Mouse (Mus musculus): ENCODE results near the gene Olfr1138. TPM values are rescaled to one million over a fixed set of nuclear protein-coding genes. Genes with fewer than 3 reads are reported as not detected.

Gene Olfr1138
- not detected in 2 replicates for polyA plus RNA-seq (2011; ENCODE audit: insufficient read depth, insufficient read length, low replicate concordance, missing spikeins)

- no peak within 1 kb of the TSS for H3K4me3 ChIP-seq (replicated peaks; ENCODE audit: control insufficient read depth, low read depth, low read length)
- TF ChIP-seq CTCF (IDR thresholded peaks at IDR 0.05; ENCODE audit: control insufficient read depth, insufficient read depth, low read length) = no peak
- no peak for TF ChIP-seq POLR2A (IDR thresholded peaks at IDR 0.05; ENCODE audit: borderline replicate concordance, control insufficient read depth, low read depth, low read length)
- H3K4me1 ChIP-seq (ENCODE audit: control insufficient read depth, insufficient read depth, low read length) = no peaks in the 10 kb centered on the region
- H3K27ac ChIP-seq (ENCODE audit: control insufficient read depth, insufficient read depth, low read depth, low read length, poor library complexity) = no peak within 1 kb of the TSS
- WGBS = 65% methylated on average over 1 of the region's 1 CpGs
Observed at GRCm38 (mm10) chr2:87739878-87740277, at the start of gene Olfr1138. TSS of gene Olfr1138 (minus strand) at chr2:87739978.

- 71% methylated on average over 4 of the region's 4 CpGs for WGBS
- Histone ChIP-seq H3K4me3 (replicated peaks; ENCODE audit: control insufficient read depth, low read depth, low read length) (no peak within 1 kb of the TSS), H3K4me1 (ENCODE audit: control insufficient read depth, insufficient read depth, low read length) (no peaks in the 10 kb centered on the region), H3K27ac (ENCODE audit: control insufficient read depth, insufficient read depth, low read depth, low read length, poor library complexity) (no peak within 1 kb of the TSS)
- no peak for TF ChIP-seq POLR2A (IDR thresholded peaks at IDR 0.05; ENCODE audit: borderline replicate concordance, control insufficient read depth, low read depth, low read length)
- no peak for TF ChIP-seq CTCF (IDR thresholded peaks at IDR 0.05; ENCODE audit: control insufficient read depth, insufficient read depth, low read length)
Observed at GRCm38 (mm10) chr2:87779183-87779582, 39.4 kb upstream of the Olfr1138 start, which contains the start of gene Olfr152. TSS of gene Olfr152 (plus strand) at chr2:87779483.

- no peak for TF ChIP-seq POLR2A (IDR thresholded peaks at IDR 0.05; ENCODE audit: borderline replicate concordance, control insufficient read depth, low read depth, low read length)
- TF ChIP-seq CTCF (IDR thresholded peaks at IDR 0.05; ENCODE audit: control insufficient read depth, insufficient read depth, low read length) = no peak
- no peaks in the 10 kb centered on the region for H3K4me1 ChIP-seq (ENCODE audit: control insufficient read depth, insufficient read depth, low read length)
- no peak overlapping the region for H3K4me3 ChIP-seq (replicated peaks; ENCODE audit: control insufficient read depth, low read depth, low read length)
- WGBS = 27% methylated on average over 1 of the region's 1 CpGs
- no peak overlapping the region for H3K27ac ChIP-seq (ENCODE audit: control insufficient read depth, insufficient read depth, low read depth, low read length, poor library complexity)
Observed at GRCm38 (mm10) chr2:87776143-87776542, 36.4 kb upstream of the Olfr1138 start.

DNA sequence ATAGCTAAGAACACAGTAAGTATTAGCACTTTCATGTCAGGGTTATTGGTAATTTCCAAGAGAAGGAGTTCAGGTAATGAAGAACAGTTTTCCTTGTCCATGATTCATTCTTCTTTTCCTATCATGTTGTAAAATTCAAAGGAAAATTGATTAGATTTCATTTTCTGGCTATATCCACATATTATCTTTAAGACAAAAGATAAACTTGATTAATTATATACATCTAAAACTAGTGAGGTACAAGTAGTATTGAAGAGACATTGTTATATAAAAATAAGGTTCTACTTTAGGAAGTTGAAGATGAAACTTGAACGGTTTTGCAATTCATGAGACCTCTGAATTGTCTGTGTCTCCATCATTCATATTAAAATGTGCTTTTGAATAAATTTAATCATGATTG is 14.1 kb upstream of the Olfr1138 start, which contains the start of gene Olfr1141:
Gene Olfr1141, minus strand, starts transcription at position 101 of the 400 bp plus-strand sequence.
- WGBS = 70% methylated on average over 1 of the region's 1 CpGs
- Histone ChIP-seq H3K27ac (ENCODE audit: control insufficient read depth, insufficient read depth, low read depth, low read length, poor library complexity) (no peak within 1 kb of the TSS), H3K4me1 (ENCODE audit: control insufficient read depth, insufficient read depth, low read length) (no peaks in the 10 kb centered on the region), H3K4me3 (replicated peaks; ENCODE audit: control insufficient read depth, low read depth, low read length) (no peak within 1 kb of the TSS)
- TF ChIP-seq CTCF (IDR thresholded peaks at IDR 0.05; ENCODE audit: control insufficient read depth, insufficient read depth, low read length) (no peak), POLR2A (IDR thresholded peaks at IDR 0.05; ENCODE audit: borderline replicate concordance, control insufficient read depth, low read depth, low read length) (no peak)

DNA sequence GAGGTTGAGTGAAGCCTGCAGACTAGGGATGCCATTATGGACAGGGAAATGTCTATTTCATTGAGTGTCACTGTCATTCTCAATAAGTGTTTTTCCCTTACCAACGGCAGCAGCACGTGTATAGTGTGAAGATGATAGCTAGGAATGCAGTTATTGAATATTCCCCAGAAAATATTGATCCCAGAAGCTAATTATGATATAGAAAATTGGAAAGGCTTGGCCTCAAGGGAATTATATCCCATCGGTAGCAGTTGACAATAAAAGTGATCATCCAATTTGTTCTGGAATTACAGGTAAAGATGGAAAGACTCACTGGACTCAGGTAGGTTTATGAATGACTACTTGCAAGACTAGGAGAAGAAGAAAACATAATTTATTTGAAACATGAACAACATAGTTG is 3.7 kb upstream of the Olfr1138 start, which contains the start of gene Olfr1140:
Gene Olfr1140, plus strand, starts transcription at position 301 of the 400 bp plus-strand sequence.
- TF ChIP-seq CTCF (IDR thresholded peaks at IDR 0.05; ENCODE audit: control insufficient read depth, insufficient read depth, low read length) = no peak
- 68% methylated on average over 3 of the region's 3 CpGs for WGBS
- Histone ChIP-seq H3K4me3 (replicated peaks; ENCODE audit: control insufficient read depth, low read depth, low read length) (no peak within 1 kb of the TSS), H3K4me1 (ENCODE audit: control insufficient read depth, insufficient read depth, low read length) (no peaks in the 10 kb centered on the region), H3K27ac (ENCODE audit: control insufficient read depth, insufficient read depth, low read depth, low read length, poor library complexity) (no peak within 1 kb of the TSS)

DNA sequence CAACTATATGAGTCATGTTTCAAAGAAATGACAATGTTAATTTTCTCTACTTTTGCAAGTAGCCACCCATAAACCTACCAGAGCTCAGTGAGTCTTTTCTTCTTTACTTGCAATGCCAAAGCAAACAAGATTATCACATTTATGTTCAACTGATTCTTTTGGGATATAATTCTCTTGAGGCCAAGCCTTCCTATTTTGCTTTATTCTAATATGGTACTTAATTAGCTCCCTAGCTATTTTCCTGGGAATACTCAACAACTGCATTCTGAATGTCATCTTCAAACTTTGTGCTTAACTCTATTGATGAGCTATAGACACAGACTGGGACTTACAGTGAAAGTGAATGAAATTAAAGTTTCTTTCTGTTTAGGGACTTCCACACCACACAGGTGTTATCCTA is 26.7 kb downstream of the Olfr1138 start, which contains the start of gene Olfr1137:
Gene Olfr1137, minus strand, starts transcription at position 101 of the 400 bp plus-strand sequence.
- no peak within 1 kb of the TSS for H3K27ac ChIP-seq (ENCODE audit: control insufficient read depth, insufficient read depth, low read depth, low read length, poor library complexity)
- H3K4me1 ChIP-seq (ENCODE audit: control insufficient read depth, insufficient read depth, low read length) = no peaks in the 10 kb centered on the region
- TF ChIP-seq CTCF (IDR thresholded peaks at IDR 0.05; ENCODE audit: control insufficient read depth, insufficient read depth, low read length) (no peak), POLR2A (IDR thresholded peaks at IDR 0.05; ENCODE audit: borderline replicate concordance, control insufficient read depth, low read depth, low read length) (no peak)
- no peak within 1 kb of the TSS for H3K4me3 ChIP-seq (replicated peaks; ENCODE audit: control insufficient read depth, low read depth, low read length)

- no peak within 1 kb of the TSS for H3K4me3 ChIP-seq (replicated peaks; ENCODE audit: control insufficient read depth, low read depth, low read length)
- no peak for TF ChIP-seq CTCF (IDR thresholded peaks at IDR 0.05; ENCODE audit: control insufficient read depth, insufficient read depth, low read length)
- TF ChIP-seq POLR2A (IDR thresholded peaks at IDR 0.05; ENCODE audit: borderline replicate concordance, control insufficient read depth, low read depth, low read length) = no peak
- H3K4me1 ChIP-seq (ENCODE audit: control insufficient read depth, insufficient read depth, low read length) = no peaks in the 10 kb centered on the region
- no peak within 1 kb of the TSS for H3K27ac ChIP-seq (ENCODE audit: control insufficient read depth, insufficient read depth, low read depth, low read length, poor library complexity)
Observed at GRCm38 (mm10) chr2:87693847-87694246, 45.9 kb downstream of the Olfr1138 start, which contains the start of gene Olfr1136. TSS of gene Olfr1136 (minus strand) at chr2:87693947.

Other genes starting within 250 kb of the Olfr1138 start
- gene Pramel7, start 242.9 kb downstream of the Olfr1138 start, polyA plus RNA-seq (2011; ENCODE audit: insufficient read depth, insufficient read length, low replicate concordance, missing spikeins) = not detected in 2 replicates
- 1.5 TPM in 1 of 2 replicates, not detected in the other for gene Pramel6, start 233.4 kb downstream of the Olfr1138 start, polyA plus RNA-seq (2011; ENCODE audit: insufficient read depth, insufficient read length, low replicate concordance, missing spikeins)
- not detected in 2 replicates for gene Olfr153, start 208.2 kb downstream of the Olfr1138 start, polyA plus RNA-seq (2011; ENCODE audit: insufficient read depth, insufficient read length, low replicate concordance, missing spikeins)
- not detected in 2 replicates for gene Olfr1128, start 194.4 kb downstream of the Olfr1138 start, polyA plus RNA-seq (2011; ENCODE audit: insufficient read depth, insufficient read length, low replicate concordance, missing spikeins)
- gene Olfr1129, start 166.1 kb downstream of the Olfr1138 start, polyA plus RNA-seq (2011; ENCODE audit: insufficient read depth, insufficient read length, low replicate concordance, missing spikeins) = not detected in 2 replicates
- gene Olfr1130, start 133.8 kb downstream of the Olfr1138 start, polyA plus RNA-seq (2011; ENCODE audit: insufficient read depth, insufficient read length, low replicate concordance, missing spikeins) = not detected in 2 replicates
- not detected in 2 replicates for gene Olfr1131, start 112.9 kb downstream of the Olfr1138 start, polyA plus RNA-seq (2011; ENCODE audit: insufficient read depth, insufficient read length, low replicate concordance, missing spikeins)
- gene Olfr1132, start 102.4 kb downstream of the Olfr1138 start, polyA plus RNA-seq (2011; ENCODE audit: insufficient read depth, insufficient read length, low replicate concordance, missing spikeins) = not detected in 2 replicates
- gene Olfr1133, start 92.6 kb downstream of the Olfr1138 start, polyA plus RNA-seq (2011; ENCODE audit: insufficient read depth, insufficient read length, low replicate concordance, missing spikeins) = not detected in 2 replicates
- not detected in 2 replicates for gene Olfr1134, start 81.5 kb downstream of the Olfr1138 start, polyA plus RNA-seq (2011; ENCODE audit: insufficient read depth, insufficient read length, low replicate concordance, missing spikeins)
- not detected in 2 replicates for gene Olfr1135, start 66.3 kb downstream of the Olfr1138 start, polyA plus RNA-seq (2011; ENCODE audit: insufficient read depth, insufficient read length, low replicate concordance, missing spikeins)
- gene Olfr1136, start 46.0 kb downstream of the Olfr1138 start, polyA plus RNA-seq (2011; ENCODE audit: insufficient read depth, insufficient read length, low replicate concordance, missing spikeins) = not detected in 2 replicates
- gene Olfr1137, start 26.8 kb downstream of the Olfr1138 start, polyA plus RNA-seq (2011; ENCODE audit: insufficient read depth, insufficient read length, low replicate concordance, missing spikeins) = not detected in 2 replicates
- gene Olfr1140, start 3.8 kb upstream of the Olfr1138 start, polyA plus RNA-seq (2011; ENCODE audit: insufficient read depth, insufficient read length, low replicate concordance, missing spikeins) = not detected in 2 replicates
- gene Olfr1141, start 14.0 kb upstream of the Olfr1138 start, polyA plus RNA-seq (2011; ENCODE audit: insufficient read depth, insufficient read length, low replicate concordance, missing spikeins) = not detected in 2 replicates
- not detected in 2 replicates for gene Olfr152, start 39.5 kb upstream of the Olfr1138 start, polyA plus RNA-seq (2011; ENCODE audit: insufficient read depth, insufficient read length, low replicate concordance, missing spikeins)
- gene Olfr1143, start 60.6 kb upstream of the Olfr1138 start, polyA plus RNA-seq (2011; ENCODE audit: insufficient read depth, insufficient read length, low replicate concordance, missing spikeins) = not detected in 2 replicates
- not detected in 2 replicates for gene Olfr1145, start 69.8 kb upstream of the Olfr1138 start, polyA plus RNA-seq (2011; ENCODE audit: insufficient read depth, insufficient read length, low replicate concordance, missing spikeins)
- gene Olfr1148, start 90.6 kb upstream of the Olfr1138 start, polyA plus RNA-seq (2011; ENCODE audit: insufficient read depth, insufficient read length, low replicate concordance, missing spikeins) = not detected in 2 replicates
- gene Olfr1150-ps1, start 104.0 kb upstream of the Olfr1138 start, polyA plus RNA-seq (2011; ENCODE audit: insufficient read depth, insufficient read length, low replicate concordance, missing spikeins) = not detected in 2 replicates
- not detected in 2 replicates for gene Olfr1151, start 115.9 kb upstream of the Olfr1138 start, polyA plus RNA-seq (2011; ENCODE audit: insufficient read depth, insufficient read length, low replicate concordance, missing spikeins)
- gene Olfr1152, start 126.5 kb upstream of the Olfr1138 start, polyA plus RNA-seq (2011; ENCODE audit: insufficient read depth, insufficient read length, low replicate concordance, missing spikeins) = 0.54 and 1.6 TPM in 2 replicates
- gene Olfr1153, start 155.0 kb upstream of the Olfr1138 start, polyA plus RNA-seq (2011; ENCODE audit: insufficient read depth, insufficient read length, low replicate concordance, missing spikeins) = not detected in 2 replicates
- not detected in 2 replicates for gene Olfr1154, start 165.2 kb upstream of the Olfr1138 start, polyA plus RNA-seq (2011; ENCODE audit: insufficient read depth, insufficient read length, low replicate concordance, missing spikeins)
- gene Olfr1155, start 205.2 kb upstream of the Olfr1138 start, polyA plus RNA-seq (2011; ENCODE audit: insufficient read depth, insufficient read length, low replicate concordance, missing spikeins) = not detected in 2 replicates
- gene Olfr1156, start 213.1 kb upstream of the Olfr1138 start, polyA plus RNA-seq (2011; ENCODE audit: insufficient read depth, insufficient read length, low replicate concordance, missing spikeins) = not detected in 2 replicates
- not detected in 2 replicates for gene Olfr1157, start 228.3 kb upstream of the Olfr1138 start, polyA plus RNA-seq (2011; ENCODE audit: insufficient read depth, insufficient read length, low replicate concordance, missing spikeins)
- gene Olfr74, start 234.7 kb upstream of the Olfr1138 start, polyA plus RNA-seq (2011; ENCODE audit: insufficient read depth, insufficient read length, low replicate concordance, missing spikeins) = not detected in 2 replicates